9 mouse cellular contexts compared by ENCODE assay signal in the genomic region with DNA sequence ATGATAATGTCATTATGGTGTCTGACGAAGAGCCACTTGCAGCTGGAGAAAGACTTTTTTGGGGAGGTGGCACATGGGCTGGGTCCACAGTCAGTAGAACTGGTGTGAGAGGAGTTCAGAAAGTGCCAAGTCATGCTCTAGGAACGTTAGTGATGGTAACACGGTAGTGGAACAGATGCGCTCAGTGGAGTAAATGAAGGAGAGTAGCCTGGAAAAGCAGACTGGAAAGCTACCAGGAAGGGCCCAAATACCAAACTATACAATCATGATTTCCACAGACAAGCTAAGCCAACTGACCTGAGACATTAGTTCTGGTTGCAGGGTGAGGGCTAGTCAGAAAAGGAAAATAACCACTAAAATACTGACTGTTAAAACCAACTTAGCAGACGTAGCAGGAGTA. TPM values are rescaled to one million over a fixed set of nuclear protein-coding genes. Genes with fewer than 3 reads are reported as not detected.
DNase-seq lines count a peak whose midpoint lies in the region; ATAC-seq and TF ChIP-seq lines count a peak whose summit lies in the region.
"Had no signal": no experiment of that assay in that cellular context is flagged by ENCODE, and none has a peak within 500 bp of the region (broad histone marks: within the 10 kb centered on the region; RNA-seq: fewer than 3 reads in every experiment).

No protein-coding gene starts in this region.

- peaks cover 6% of the 10 kb centered on the region; the same call in 1 of the 2 replicates for H3K4me1 ChIP-seq in lung, postnatal 0 days (ENCODE audit: insufficient read depth, low read depth, low read length)
- peaks cover 45% of the 10 kb centered on the region for H3K4me1 ChIP-seq in megakaryocyte, embryonic 14.5 days

- H3K27me3 ChIP-seq in lung, postnatal 0 days (replicated peaks; ENCODE audit: insufficient read depth, low read length), result no peaks in the 10 kb centered on the region
- H3K27me3 ChIP-seq in megakaryocyte, embryonic 14.5 days (replicated peaks), result peaks cover 6% of the 10 kb centered on the region

- ATAC-seq in lung, postnatal 0 days, result no peak
- peak; percentile 40 to 58; a peak in 3 of 4 replicates for ATAC-seq in hematopoietic stem cell, adult 5-6 weeks (replicated peaks in 1 of 2; ENCODE audit: insufficient read depth in 1 of 2, low FRiP score in 2 of 2, low TSS enrichment in 1 of 2, low read depth in 1 of 2, poor library complexity in 2 of 2, severe bottlenecking in 2 of 2)

- peak; percentile 39 for DNase-seq in lung, postnatal 0 days (ENCODE audit: low spot score)
- no peak for DNase-seq in lung, postnatal 10 days
- peak; percentile 83 for DNase-seq in c-Kit-positive CD71-positive TER-119-positive erythroid progenitor cells, embryonic 14.5 days (ENCODE audit: low spot score)
- no peak for DNase-seq in left cerebral cortex, postnatal 36 days (ENCODE audit: low spot score in 2 of 2)
- DNase-seq in ovary, adult 18-20 months (ENCODE audit: low spot score), result no peak
- DNase-seq in adrenal gland, postnatal 10 days, result no peak

- H3K4me2 ChIP-seq in lung, postnatal 0 days (replicated peaks; ENCODE audit: low read depth, low read length), result peak overlapping the region; percentile 79

- no peak for TF ChIP-seq CTCF in lung, postnatal 0 days (IDR thresholded peaks at IDR 0.05)

- peak overlapping the region; percentile 41; the same call in 1 of the 2 replicates for H3K9ac ChIP-seq in lung, postnatal 0 days (replicated peaks; ENCODE audit: low read depth)

- no peaks in the 10 kb centered on the region for H3K9me3 ChIP-seq in lung, postnatal 0 days (ENCODE audit: low read length)
- no peaks in the 10 kb centered on the region for H3K9me3 ChIP-seq in megakaryocyte, embryonic 14.5 days

- intact Hi-C loops in left cerebral cortex, postnatal 36 days (cut with DNase I), result loop anchor here (2.0 kb wide), 1 partner anchor 35 kb away; no protein-coding TSS in a partner anchor

- no peak for TF ChIP-seq EP300 in lung, postnatal 0 days (IDR thresholded peaks at IDR 0.05)

- H3K36me3 ChIP-seq in lung, postnatal 0 days (ENCODE audit: insufficient read depth, low read length), result peaks cover 10% of the 10 kb centered on the region
- peaks cover 35% of the 10 kb centered on the region for H3K36me3 ChIP-seq in megakaryocyte, embryonic 14.5 days (replicated peaks; ENCODE audit: low read length)

- WGBS in lung, postnatal 0 days, result 29% methylated on average over 5 of the region's 5 CpGs

- peak overlapping the region; percentile 90; the same call in 1 of the 2 replicates for H3K4me3 ChIP-seq in lung, postnatal 0 days (ENCODE audit: low read depth, low read length)
- H3K4me3 ChIP-seq in megakaryocyte, embryonic 14.5 days (replicated peaks), result peak overlapping the region; percentile 97

- H3K27ac ChIP-seq in lung, postnatal 0 days (ENCODE audit: low read length), result no peak overlapping the region

RNA-seq across cellular contexts. Expression of a gene that starts 4.5 kb away (rescaled TPM):
- polyA plus RNA-seq in lung, postnatal 0 days (2015; fragmentation: Nextera tagmentation; extraction: Ambion mirVana), result 5.4 and 7.2 TPM in 2 replicates
- not detected in 2 replicates for total RNA-seq in hematopoietic stem cell, adult 5-6 weeks (2017)
- not detected in 2 replicates for polyA plus RNA-seq in megakaryocyte, embryonic 14.5 days (2012; ENCODE audit: insufficient read depth, low replicate concordance)
- under 1 TPM; 0.37 to 0.93 TPM for total RNA-seq in left cerebral cortex, postnatal 36 days (2021)
- total RNA-seq in adrenal gland, postnatal 10 days (2021), result 10 to 100 TPM in 1 of 2 experiments, 1 to 10 TPM in 1; 4.1 to 11.1 TPM

RNA-seq across cellular contexts. Expression of a gene that starts 5.1 kb away (rescaled TPM):
- polyA plus RNA-seq in lung, postnatal 0 days (2015; fragmentation: Nextera tagmentation; extraction: Ambion mirVana), result 61.2 and 64.7 TPM in 2 replicates
- total RNA-seq in hematopoietic stem cell, adult 5-6 weeks (2017), result 27.8 and 54.6 TPM in 2 replicates
- 2.9 and 3.4 TPM in 2 replicates for polyA plus RNA-seq in megakaryocyte, embryonic 14.5 days (2012; ENCODE audit: insufficient read depth, low replicate concordance)
- 10 to 100 TPM; 35.7 to 35.9 TPM for total RNA-seq in left cerebral cortex, postnatal 36 days (2021)
- 10 to 100 TPM; 29.7 to 38.5 TPM for total RNA-seq in adrenal gland, postnatal 10 days (2021)

RNA-seq across cellular contexts. Expression of a gene that starts 36.9 kb away (rescaled TPM):
- polyA plus RNA-seq in lung, postnatal 0 days (2015; fragmentation: Nextera tagmentation; extraction: Ambion mirVana), result not detected in 2 replicates
- total RNA-seq in hematopoietic stem cell, adult 5-6 weeks (2017), result not detected in 2 replicates
- polyA plus RNA-seq in megakaryocyte, embryonic 14.5 days (2012; ENCODE audit: insufficient read depth, low replicate concordance), result not detected in 2 replicates
- total RNA-seq in left cerebral cortex, postnatal 36 days (2021), result not detected
- total RNA-seq in adrenal gland, postnatal 10 days (2021), result not detected
- polyA plus RNA-seq: large intestine, adult 2 months had no signal

RNA-seq across cellular contexts. Expression of a gene that starts 43.6 kb away (rescaled TPM):
- polyA plus RNA-seq in lung, postnatal 0 days (2015; fragmentation: Nextera tagmentation; extraction: Ambion mirVana), result 86.6 and 87.3 TPM in 2 replicates
- 76.7 and 81.1 TPM in 2 replicates for total RNA-seq in hematopoietic stem cell, adult 5-6 weeks (2017)
- polyA plus RNA-seq in megakaryocyte, embryonic 14.5 days (2012; ENCODE audit: insufficient read depth, low replicate concordance), result 2.7 and 16.3 TPM in 2 replicates
- 10 to 100 TPM; 88.7 to 94.6 TPM for total RNA-seq in left cerebral cortex, postnatal 36 days (2021)
- total RNA-seq in adrenal gland, postnatal 10 days (2021), result 10 to 100 TPM; 70.6 to 71.2 TPM

RNA-seq across cellular contexts. Expression of a gene that starts 44.1 kb away (rescaled TPM):
- polyA plus RNA-seq in lung, postnatal 0 days (2015; fragmentation: Nextera tagmentation; extraction: Ambion mirVana), result 1.3 and 1.6 TPM in 2 replicates
- total RNA-seq in hematopoietic stem cell, adult 5-6 weeks (2017), result 5.7 and 10.0 TPM in 2 replicates
- polyA plus RNA-seq in megakaryocyte, embryonic 14.5 days (2012; ENCODE audit: insufficient read depth, low replicate concordance), result 1.2 TPM in 1 of 2 replicates, not detected in the other
- total RNA-seq in left cerebral cortex, postnatal 36 days (2021), result 1 to 10 TPM in 1 of 2 experiments, under 1 TPM in 1; 0.29 to 1.4 TPM
- 1 to 10 TPM; 5.8 to 7.6 TPM for total RNA-seq in adrenal gland, postnatal 10 days (2021)

Comparison
In these comparisons a context has a peak if more than half of its experiments do, and no peak if none do; other contexts are left out.
1. DNase-seq: peak in lung, postnatal 0 days (single experiment) and c-Kit-positive CD71-positive TER-119-positive erythroid progenitor cells, embryonic 14.5 days (single experiment); none in lung, postnatal 10 days (single experiment), left cerebral cortex, postnatal 36 days (0 of 2), ovary, adult 18-20 months (single experiment) and adrenal gland, postnatal 10 days (single experiment).